Mouse (Mus musculus) embryonic stem cell, embryonic (primary cell): ENCODE results near the gene Ssbp3.

Experiments
- CTCF ChIA-PET, 4 experiments: fragments of 300-600 bp in 2 of 4; fragments of 350-600 bp in 2 of 4; sonication (Branson Sonifier 250); formaldehyde crosslinking; loops; one replicate each; lab custom pipeline; 2022; ENCODE audit warnings: inconsistent platforms in 2 of 4; lab: Charles Lee
- POLR2A ChIA-PET, 4 experiments: fragments of 300-600 bp in 2 of 4; fragments of 350-600 bp in 2 of 4; sonication (Branson Sonifier 250); formaldehyde crosslinking; loops; one replicate each; lab custom pipeline; 2022; ENCODE audit warnings: antibody characterized with exemption in 4 of 4, inconsistent platforms in 1 of 4; lab: Charles Lee

Ssbp3 gene

DNA sequence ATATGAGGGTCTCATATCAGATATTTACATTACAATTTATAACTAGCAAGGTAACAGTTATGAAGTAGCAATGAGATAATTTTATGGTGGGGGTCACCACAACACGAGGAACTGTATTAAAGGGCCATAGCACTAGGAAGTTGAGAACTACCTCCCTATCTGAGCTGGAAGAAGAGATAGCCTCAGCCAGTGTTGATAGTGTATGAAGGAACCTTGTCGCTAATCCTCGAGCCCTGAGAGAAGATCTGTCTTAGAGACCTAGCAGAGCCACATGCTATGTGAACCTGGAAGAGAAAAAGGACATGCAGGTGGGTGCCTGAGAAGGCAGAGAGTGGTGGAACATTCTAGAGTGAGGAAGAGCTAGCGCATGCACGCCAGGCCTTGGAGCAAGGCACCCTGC, 85.0 kb downstream of the Ssbp3 start:
- ChIA-PET CTCF (no interaction called here), POLR2A (interaction anchor here in 1 of 4 experiments (0.7 kb wide), 1 partner anchor 806 kb away, joined by 6 read pairs; no protein-coding TSS in a partner anchor)

- CTCF ChIA-PET = interaction anchor here in 1 of 4 experiments (0.8 to 1.4 kb wide), 2 partner anchors 8 to 1868 kb away, joined by 3 to 8 read pairs; no protein-coding TSS in a partner anchor
- POLR2A ChIA-PET = no interaction called here
These were observed 86.0 kb downstream of the Ssbp3 start for GRCm38 (mm10) chr4:106996305-106997076.

GRCm38 (mm10) chr4:107001259-107001810, 90.8 kb downstream of the Ssbp3 start:
- POLR2A ChIA-PET = interaction anchor here in 3 of 4 experiments (0.6 to 2.5 kb wide), 6 partner anchors 9 to 336 kb away, joined by 3 to 9 read pairs (median 5); no protein-coding TSS in a partner anchor
- CTCF ChIA-PET = interaction anchor here in 1 of 4 experiments (1.0 to 5.4 kb wide), 2 partner anchors 13 to 69 kb away, joined by 3 to 31 read pairs; no protein-coding TSS in a partner anchor

DNA sequence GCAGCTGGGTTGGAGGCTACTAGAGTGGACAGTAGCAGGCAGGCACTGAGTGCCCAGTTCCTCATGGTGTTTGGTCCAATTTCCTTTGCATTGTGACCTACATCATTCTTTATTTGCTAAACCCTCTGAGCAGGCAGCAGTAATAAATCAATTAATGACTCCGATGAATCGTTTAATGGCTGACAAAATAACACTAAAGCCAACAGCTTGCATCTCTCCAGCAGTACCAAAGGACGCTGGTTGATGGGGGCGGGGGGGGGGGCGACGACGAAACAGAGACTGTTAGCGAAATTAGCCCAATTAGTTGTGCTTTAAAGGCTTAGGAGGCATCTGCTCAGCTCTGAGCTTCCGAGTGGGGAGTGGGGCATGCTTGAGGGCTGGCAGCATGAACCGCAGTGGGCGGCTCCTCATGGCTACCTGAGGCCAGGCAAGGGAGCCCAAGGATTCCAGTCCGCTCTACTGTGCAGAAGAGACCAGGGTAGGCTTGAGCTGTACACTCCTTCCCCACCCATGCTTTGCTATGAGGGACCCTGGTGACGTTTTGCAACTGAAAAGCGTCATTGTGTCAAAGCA, 91.5 kb downstream of the Ssbp3 start:
- POLR2A ChIA-PET = interaction anchor here in 3 of 4 experiments (0.6 to 2.5 kb wide), 11 partner anchors 9 to 337 kb away, joined by 3 to 9 read pairs (median 5); no protein-coding TSS in a partner anchor
- CTCF ChIA-PET = interaction anchor here in 3 of 4 experiments (0.6 to 5.4 kb wide), 5 partner anchors 13 to 1913 kb away, joined by 3 to 31 read pairs (median 3); no protein-coding TSS in a partner anchor

DNA sequence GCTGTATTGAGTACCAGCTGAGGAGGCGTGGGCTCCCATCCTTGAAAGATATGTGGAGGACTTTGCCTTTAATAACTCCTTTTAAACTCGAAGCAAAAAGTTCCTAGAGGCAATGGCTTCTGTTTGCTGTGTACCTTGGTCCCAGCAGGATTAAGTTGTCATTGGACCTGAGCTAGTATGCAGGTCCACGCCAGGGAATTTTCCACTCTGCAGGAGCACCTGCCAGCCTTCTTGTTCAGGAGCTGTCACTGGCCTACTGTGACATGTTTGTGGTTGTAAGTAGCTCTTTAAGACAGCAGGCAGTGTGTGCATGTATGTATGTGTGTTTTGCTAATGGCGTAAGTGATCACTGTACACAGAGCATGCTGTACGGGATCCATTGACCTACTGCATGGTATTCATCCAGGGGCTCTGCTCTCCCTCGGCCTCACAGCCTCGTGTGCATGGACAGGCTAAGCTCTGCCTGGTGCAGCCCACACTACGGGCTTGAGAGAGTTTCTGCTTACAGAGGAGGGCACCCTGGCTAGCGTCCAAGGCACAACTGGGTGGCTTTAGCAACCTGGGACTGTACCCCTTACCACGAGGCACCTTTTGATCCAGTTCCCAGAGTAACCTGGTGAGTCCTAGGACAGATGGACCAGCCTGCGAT, 92.1 kb downstream of the Ssbp3 start:
- ChIA-PET CTCF (interaction anchor here in 3 of 4 experiments (0.5 to 5.4 kb wide), 5 partner anchors 14 to 1912 kb away, joined by 3 to 31 read pairs (median 3); no protein-coding TSS in a partner anchor), POLR2A (interaction anchor here in 3 of 4 experiments (0.6 to 2.5 kb wide), 11 partner anchors 10 to 215 kb away, joined by 3 to 9 read pairs (median 5); partner anchors contain the start of gene Ssbp3 (in 1 of the 3))

- POLR2A ChIA-PET = interaction anchor here in 2 of 4 experiments (0.7 to 2.5 kb wide), 4 partner anchors 10 to 203 kb away, joined by 3 to 9 read pairs (median 6); partner anchors contain the start of gene Ssbp3 (in 1 of the 2)
- CTCF ChIA-PET = interaction anchor here in 2 of 4 experiments (0.5 to 5.4 kb wide), 2 partner anchors 14 to 293 kb away, joined by 3 to 31 read pairs; no protein-coding TSS in a partner anchor
These were observed 92.7 kb downstream of the Ssbp3 start for GRCm38 (mm10) chr4:107003199-107003598.

- ChIA-PET POLR2A (interaction anchor here in 1 of 4 experiments (0.5 to 2.5 kb wide), 2 partner anchors 11 to 175 kb away, joined by 3 to 5 read pairs; partner anchors contain the start of gene Tceanc2), CTCF (no interaction called here)
These were observed 93.3 kb downstream of the Ssbp3 start for GRCm38 (mm10) chr4:107003786-107004185.

GRCm38 (mm10) chr4:107004346-107004745, 93.8 kb downstream of the Ssbp3 start:
- ChIA-PET CTCF (no interaction called here), POLR2A (interaction anchor here in 1 of 4 experiments (0.5 kb wide), 1 partner anchor 174 kb away, joined by 3 read pairs; the partner anchor contains the start of gene Tceanc2)

- POLR2A ChIA-PET = interaction anchor here in 1 of 4 experiments (0.7 kb wide), 2 partner anchors 388 to 561 kb away, joined by 3 to 5 read pairs; no protein-coding TSS in a partner anchor
- CTCF ChIA-PET = interaction anchor here in 1 of 4 experiments (1.2 kb wide), 1 partner anchor 16 kb away, joined by 4 read pairs; no protein-coding TSS in a partner anchor
These were observed 94.7 kb downstream of the Ssbp3 start for GRCm38 (mm10) chr4:107005166-107005565.

- ChIA-PET POLR2A (no interaction called here), CTCF (no interaction called here)
These were observed 95.7 kb downstream of the Ssbp3 start for GRCm38 (mm10) chr4:107006229-107006628.

DNA sequence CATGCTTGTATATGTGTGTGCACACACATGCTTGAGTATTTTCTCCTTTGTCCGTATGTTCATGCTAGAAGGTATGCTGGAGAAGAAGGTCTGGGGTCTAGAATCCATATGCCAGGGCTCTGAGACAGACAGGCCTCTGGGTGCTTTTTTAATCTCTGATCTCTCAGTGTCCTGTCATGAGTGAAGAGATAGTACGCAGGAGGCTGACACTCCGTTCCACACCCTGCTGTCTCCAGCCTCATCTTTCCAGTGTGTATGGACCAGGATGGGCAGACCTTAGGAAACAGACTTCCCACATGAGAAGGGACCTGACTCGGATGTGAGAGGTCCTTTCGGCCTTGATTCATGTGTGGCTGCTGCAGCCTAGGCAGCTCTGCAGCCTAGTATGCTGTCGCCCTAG, 96.3 kb downstream of the Ssbp3 start:
- CTCF ChIA-PET = interaction anchor here in 1 of 4 experiments (0.6 to 0.7 kb wide), 2 partner anchors 37 to 362 kb away, joined by 4 to 7 read pairs; no protein-coding TSS in a partner anchor

DNA sequence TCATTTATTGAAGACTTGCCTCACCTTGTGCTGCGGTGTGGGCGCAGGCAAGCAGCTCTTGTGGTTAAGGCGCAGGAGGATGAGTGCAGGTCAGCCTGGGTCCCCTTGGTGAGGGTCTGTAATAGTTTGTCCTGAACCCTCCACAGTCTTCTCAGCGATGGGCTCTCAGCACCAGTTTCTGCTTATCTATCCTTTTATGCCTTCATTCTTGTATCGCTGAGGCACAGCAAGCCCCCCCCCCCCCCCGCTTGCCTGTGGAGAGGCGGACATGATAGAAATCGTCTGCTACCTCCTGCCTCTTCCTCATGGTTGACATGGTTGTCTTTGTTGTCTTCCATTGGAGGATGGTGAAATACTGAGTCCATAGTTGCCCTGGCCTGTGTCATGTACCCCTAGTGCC, 96.9 kb downstream of the Ssbp3 start:
- CTCF ChIA-PET = interaction anchor here in 1 of 4 experiments (0.6 to 0.7 kb wide), 2 partner anchors 38 to 363 kb away, joined by 4 to 7 read pairs; no protein-coding TSS in a partner anchor
- POLR2A ChIA-PET = no interaction called here

More for the DNA sequence above, 96.3 kb downstream of the Ssbp3 start:
- POLR2A ChIA-PET = no interaction called here

- ChIA-PET CTCF (interaction anchor here in 1 of 4 experiments (0.7 kb wide), 1 partner anchor 415 kb away, joined by 10 read pairs; no protein-coding TSS in a partner anchor), POLR2A (interaction anchor here in 1 of 4 experiments (0.8 kb wide), 1 partner anchor 170 kb away, joined by 3 read pairs; the partner anchor contains the start of gene Tmem59)
These were observed 97.7 kb downstream of the Ssbp3 start for GRCm38 (mm10) chr4:107008161-107008560.

DNA sequence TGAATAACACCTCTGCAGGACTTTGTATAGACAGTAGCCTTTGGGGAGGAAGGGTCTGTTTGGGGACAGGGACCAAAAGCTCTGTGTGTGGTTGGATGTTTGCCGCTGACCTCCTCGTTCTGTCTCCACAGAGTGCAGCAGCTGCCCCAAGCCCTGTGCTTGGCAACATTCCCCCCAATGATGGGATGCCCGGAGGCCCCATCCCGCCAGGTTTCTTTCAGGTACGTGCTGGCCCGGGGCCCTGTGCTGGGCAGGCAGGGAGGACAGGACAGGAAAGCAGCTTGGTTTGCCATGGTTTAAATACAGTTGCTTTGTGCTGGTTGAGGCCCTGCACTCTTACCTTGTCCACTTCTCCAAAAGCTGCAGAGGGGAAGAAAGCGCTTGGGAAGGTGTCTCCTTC, 99.0 kb downstream of the Ssbp3 start:
- POLR2A ChIA-PET = no interaction called here
- CTCF ChIA-PET = no interaction called here

DNA sequence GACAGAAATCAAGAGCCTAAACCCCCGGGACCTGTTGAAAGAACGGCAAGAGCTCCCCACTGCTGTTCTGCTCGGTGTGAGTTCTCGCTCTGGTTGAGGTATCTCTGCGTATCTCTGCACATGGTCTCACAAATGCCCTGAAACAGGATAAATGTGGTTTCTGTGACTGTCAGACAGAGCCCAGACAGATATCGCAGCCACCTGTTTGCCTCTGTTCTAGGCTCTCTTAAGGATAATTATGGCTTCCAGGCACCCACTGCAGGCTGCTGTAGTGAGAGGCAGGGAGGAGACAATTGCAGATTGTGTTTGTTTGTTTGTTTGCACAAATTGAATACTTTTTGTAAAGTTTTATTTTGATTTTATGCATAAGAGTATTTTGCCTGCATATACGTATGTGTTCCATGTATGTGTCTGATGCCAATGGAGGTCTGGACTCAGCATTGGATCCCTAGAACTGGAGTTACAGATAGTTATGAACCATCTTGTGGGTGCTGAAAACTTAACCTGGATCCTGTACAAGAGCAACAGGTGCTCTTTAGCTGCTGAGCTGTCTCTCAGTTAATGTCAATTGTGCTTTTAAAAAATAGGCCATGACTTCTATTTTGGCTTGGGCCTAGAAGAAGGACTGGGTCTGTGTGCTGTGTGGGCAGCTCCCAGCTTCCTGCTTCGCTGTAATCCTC, 101.0 kb downstream of the Ssbp3 start:
- POLR2A ChIA-PET = no interaction called here
- CTCF ChIA-PET = interaction anchor here in 1 of 4 experiments (0.7 kb wide), 1 partner anchor 94 kb away, joined by 3 read pairs; no protein-coding TSS in a partner anchor

DNA sequence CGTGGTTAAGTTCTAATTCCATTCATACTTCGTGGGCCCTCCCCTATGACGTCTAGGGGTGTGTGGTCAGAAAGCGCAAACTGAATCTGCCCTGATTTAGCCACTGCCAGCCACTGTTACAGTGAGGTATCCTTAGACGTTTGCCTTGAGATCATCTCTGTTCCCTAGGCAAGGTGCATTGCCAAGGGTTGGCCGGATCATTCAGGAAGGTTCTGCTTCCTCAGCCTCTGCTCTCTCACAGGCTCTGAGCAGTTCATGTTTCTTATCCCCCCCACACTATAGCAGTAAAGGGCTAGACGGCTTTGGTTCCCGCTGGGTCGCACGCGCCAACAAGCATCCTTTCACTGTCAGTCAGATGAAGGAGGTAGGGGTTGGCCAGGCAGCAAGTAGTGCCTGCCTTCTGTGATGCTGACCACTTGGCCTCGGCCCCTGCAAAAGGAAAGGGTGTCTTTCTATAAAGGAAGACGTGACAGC, 101.5 kb downstream of the Ssbp3 start:
- POLR2A ChIA-PET = interaction anchor here in 1 of 4 experiments (1.3 kb wide), 1 partner anchor 11 kb away, joined by 3 read pairs; no protein-coding TSS in a partner anchor
- CTCF ChIA-PET = no interaction called here

DNA sequence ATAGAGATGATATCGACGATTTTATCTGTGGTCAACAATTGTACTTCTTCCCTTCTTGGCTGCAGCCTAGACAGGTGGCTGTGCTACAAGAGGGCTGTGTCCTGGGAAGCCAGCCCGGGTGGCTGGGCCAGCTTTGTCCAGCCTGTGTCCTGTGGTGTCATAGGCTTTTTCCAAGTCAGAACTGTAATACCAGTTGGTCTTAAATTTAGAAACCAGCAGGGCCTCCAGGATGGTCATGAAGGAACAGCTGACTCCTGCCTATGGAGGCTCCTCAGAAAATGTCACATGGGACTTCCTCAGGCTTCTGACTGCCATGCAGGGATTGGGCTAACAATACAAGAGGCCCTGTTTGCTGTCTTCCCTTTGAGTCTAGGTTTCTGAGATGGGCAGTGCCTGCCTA, 102.1 kb downstream of the Ssbp3 start:
- POLR2A ChIA-PET = interaction anchor here in 1 of 4 experiments (1.3 kb wide), 1 partner anchor 10 kb away, joined by 3 read pairs; no protein-coding TSS in a partner anchor
- CTCF ChIA-PET = no interaction called here
